Mouse (Mus musculus): ENCODE results near the gene Pdhx.

Gene Pdhx

DNA sequence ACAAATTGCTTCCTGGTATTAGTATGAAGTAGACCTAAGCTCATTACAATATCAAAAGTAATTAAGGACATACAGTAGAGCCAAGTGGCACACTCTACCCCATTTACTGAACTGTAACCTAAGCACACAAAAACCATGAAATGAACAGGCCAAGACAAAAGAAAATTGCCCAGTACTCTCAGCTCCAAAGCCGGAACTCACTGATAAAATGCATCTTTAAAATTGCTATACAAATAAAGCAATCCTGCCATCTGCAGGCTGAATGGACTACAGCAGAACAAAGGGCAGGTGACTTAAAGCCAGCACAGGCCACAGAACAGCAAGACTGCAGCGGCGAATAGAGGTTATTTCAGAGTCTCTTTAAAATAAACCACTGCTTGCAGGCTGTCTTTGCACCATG is 10.4 kb downstream of the Pdhx start:
- DNase-seq (ENCODE audit: low read depth, low spot score): peak; percentile 15

DNA sequence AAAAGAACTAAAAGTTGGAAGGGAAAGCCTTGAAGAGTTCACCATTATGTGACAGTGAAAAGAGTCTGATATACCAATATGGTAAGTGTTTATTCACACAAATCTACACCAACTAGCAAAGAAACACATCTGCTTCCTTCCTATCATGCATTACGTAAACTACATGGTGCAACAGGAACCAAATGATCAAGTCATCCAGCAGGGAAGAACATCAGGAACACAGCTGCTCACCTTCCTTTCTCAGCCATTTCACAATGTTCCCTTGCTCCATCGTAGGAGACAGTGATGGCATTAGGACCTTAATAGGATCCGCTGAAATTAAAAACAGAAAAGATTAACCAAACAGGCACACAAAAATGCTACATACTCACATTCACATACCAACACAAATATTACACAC is 15.0 kb downstream of the Pdhx start:
- DNase-seq (ENCODE audit: low read depth, low spot score): no peak

DNA sequence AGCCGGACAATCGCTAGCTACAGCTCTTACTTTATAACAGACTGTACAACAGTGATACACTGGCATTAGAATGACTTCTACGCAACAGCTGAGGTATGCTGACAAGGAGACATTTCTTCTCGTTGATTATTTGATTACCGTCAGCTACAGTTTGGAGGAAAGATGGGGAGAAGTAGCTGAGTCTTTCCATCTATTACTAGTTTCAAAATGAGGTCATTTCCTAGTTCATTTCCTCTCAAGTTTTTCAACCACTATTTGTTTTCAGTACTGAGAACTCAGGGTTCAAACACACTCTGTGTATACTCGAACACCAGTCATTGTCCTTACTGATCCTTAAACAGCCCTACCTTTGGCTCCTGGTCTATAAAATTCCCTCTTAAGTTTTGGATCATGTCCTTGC is 17.5 kb downstream of the Pdhx start:
- no peak for DNase-seq (ENCODE audit: low read depth, low spot score)

DNA sequence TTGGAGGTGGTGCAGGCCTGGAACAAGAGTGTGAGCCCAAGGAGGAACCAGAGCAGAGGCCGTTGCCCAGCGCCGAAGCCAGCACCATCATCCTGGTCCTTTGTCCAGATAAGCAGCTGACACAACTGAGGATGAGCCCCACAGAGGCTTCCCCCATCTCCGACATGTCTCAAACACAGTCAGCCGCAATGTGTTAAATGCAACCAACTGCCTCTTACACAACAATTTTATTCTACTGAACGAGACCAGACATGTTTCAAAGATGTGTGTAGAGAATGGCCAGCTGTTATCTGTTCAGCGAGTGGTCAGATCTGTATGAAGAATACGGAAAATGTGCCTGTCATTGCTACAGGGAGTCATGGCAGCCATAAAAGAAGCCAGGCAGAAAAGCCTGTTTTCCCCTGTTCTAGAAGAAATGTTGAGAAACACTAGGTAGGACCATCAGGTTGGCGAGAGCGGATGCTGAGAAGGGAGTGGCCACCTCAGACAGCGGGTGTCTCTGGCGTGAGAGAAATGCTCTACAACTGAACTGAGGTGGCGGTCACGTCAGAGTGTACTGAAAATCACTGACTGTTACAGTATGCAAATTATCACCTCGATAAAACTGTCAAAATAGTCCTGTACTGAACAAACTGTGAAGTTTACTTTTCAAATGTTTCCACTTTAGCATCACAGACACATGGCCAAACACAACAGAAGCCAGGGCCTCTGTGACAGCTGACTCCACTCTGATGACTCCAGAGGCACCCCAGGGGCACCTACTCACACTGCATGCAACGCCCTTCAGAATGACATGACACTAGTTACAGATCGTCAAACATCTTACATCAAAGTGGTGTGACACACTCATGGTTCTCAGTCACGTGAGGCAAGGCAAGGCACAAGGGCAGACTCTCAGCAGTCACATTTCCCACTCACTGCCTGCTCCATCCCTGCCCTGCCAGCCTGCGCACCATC is 21.1 kb downstream of the Pdhx start:
- DNase-seq (ENCODE audit: low read depth, low spot score): no peak

DNA sequence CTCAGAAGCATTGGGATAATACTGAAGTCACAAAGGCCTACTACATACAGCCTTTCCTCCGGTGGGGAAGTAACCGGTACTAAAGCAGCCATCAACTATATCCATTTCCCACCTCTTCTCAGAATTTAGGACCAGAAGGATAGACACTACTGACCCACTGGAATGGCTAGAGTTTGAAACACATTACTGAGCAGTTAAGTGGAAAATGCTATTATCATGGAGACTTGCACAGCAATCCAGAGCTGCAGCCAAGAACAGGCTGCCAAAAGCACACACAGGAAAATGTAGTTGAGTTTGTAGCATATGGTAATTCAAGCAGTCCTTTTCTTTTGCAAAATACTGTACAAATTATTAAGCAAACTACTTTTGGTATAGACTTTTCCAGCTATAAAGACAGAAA is 28.0 kb downstream of the Pdhx start:
- DNase-seq (ENCODE audit: low read depth, low spot score): no peak

DNA sequence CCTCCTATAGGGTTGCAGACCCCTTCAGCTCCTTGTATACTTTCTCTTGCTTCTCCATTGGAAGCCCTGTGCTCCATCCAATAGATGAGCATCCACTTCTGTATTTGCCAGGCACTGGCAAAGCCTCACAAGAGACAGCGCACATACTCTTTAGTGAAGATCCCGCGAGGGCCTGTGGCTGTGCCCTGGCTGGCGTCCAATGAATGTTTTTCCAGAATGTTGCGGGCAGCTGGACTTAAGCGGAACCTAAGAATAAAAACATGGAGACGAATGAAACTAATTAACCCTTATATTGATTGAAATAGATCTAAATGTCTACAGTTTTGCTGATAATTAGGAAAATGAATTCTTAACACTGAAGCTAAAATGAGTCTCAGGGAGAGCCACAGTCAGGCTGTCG is 32.4 kb downstream of the Pdhx start:
- no peak for DNase-seq (ENCODE audit: low read depth, low spot score)

DNA sequence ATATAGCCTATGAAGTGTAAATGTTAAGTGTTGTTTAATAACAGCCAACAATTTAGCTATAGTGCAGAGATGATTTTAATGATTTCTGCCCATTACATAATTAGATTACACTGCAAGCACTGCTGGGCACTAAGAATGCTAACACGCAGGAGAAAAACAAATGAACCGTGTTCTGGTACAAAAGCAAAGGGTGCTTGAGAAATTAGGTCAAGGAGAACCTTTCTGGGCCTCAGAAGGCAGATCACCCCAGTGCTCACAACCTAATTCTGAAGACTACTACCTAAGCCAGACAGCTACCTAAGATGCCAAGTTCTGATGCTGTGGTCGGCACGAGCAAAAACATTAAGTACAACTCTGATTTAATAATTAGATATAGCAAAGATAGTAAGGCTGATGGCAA is 35.5 kb downstream of the Pdhx start:
- DNase-seq (ENCODE audit: low read depth, low spot score): no peak

DNA sequence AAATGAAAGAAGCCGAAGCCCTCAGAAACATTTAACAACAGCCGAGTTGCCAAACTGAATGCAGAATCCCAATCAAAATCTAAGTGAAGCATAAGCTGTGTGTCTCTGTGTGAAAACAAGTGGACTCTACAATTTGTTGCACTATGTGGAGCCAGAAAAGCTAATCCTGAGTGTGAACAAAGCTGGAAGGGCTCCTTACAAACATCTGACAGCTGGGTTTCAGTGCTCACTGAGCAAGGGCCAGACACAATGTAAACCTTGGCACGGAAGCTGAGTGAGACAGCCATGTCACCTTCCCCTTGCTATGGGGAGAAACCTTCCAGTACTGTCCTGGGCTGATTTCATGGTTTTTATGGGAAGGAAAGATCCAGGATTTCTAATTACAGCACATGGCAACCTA is 50.6 kb downstream of the Pdhx start:
- DNase-seq (ENCODE audit: low read depth, low spot score): no peak

DNA sequence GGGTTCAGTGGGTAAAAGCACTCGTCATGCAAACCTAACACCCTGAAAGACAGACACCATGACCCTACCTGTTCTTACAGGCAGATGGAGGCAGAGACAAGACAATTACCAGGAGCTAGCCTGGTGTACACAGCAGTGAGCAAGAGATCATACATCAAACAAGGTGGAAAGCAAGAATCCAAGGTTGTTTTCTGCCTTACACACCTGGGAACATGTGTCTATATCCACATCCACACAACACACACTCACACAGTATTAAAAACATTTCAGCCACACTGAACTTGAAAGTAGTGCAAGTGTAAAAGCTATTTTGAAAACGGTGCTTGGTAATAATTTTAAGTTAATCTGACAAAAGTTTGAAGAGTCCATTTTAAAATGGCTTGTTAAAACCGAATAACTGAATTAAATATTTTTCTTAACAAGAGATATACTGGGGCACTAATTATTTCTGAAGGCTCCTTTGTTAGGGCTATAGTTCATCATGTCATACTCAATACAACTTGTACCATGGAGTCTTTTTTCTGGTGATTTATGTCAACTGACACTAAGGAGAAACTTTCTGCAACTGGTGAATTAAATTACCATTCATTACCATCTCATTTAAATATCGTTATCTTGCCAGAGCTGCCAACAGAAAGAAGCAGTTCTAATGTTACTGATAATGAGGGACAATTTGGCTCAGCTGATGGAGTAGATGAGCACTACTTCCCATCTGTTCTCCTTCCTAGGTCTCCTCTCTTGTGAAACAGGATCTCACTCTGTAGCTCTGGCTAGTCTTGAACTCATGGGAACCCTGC is 52.9 kb downstream of the Pdhx start:
- no peak for DNase-seq (ENCODE audit: low read depth, low spot score)

DNA sequence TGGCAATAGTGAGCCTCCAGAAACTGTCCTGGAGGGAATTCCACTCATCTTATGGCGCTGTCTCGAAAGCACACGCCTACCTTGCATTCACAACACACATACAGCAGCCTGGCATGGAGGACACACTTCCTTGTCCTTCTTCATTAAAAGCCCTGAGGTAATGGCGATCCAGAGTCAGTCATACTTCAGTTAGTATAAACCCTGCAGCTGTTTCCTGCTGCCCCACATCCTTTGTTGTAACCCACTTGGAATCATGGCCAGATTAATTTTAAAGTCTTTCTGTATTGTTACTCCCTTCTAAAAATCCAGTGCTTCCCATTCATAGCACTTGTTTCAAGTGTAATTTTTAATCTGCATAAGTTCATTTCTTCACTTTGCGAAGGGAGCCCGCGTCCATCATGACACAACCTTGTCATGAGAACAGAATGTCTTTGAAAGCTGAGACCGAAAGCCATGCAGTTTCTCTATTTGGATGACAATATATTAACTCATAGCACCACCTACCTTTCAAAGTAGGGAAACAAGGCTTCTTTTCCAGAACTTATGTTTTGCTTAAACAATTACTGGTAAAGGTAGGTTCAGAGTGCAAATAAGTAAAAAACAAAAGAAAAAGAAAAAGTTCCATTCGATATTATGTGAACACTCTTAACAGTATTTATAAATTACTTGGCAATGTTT is 54.4 kb downstream of the Pdhx start:
- no peak for DNase-seq (ENCODE audit: low read depth, low spot score)

DNA sequence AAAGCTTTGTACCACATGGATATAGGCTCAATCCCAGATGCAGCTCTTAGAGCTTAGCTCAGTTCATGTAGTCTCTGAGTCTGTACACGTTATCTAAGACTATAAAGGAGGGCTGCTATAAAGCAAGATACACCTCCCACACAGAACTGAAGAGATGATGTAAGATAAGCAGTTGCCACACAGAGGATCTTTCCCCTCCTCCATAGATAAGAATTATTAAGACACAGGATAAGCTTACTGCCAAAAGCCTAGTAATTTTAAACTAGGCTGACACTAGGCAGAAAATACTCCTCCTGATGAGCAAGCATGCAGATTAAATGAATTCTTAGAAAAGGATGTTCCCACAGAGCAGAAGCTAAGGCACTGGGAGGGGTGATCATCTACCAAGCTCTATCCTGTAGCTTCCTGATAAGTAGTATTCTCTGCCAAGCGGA is 55.9 kb downstream of the Pdhx start:
- no peak for DNase-seq (ENCODE audit: low read depth, low spot score)

DNA sequence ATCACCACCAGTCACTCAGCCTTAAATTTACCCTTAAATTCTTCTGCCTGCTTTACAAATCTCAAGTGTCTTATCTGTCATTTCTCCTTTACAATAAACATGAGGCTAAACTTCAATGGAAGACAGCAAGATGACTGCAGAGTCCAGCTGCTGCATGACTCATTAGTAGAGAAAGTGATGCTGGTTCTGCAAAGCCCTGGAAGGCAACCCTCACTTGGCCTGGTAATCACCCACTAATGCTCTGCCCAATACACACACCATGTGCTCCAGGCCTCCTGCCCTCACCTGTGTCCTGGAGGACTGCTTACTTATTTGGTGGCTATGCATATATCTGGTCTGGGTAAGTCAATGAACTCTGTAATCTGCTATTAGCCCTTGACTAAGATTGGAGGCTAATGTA is 57.2 kb downstream of the Pdhx start:
- DNase-seq (ENCODE audit: low read depth, low spot score): no peak

DNA sequence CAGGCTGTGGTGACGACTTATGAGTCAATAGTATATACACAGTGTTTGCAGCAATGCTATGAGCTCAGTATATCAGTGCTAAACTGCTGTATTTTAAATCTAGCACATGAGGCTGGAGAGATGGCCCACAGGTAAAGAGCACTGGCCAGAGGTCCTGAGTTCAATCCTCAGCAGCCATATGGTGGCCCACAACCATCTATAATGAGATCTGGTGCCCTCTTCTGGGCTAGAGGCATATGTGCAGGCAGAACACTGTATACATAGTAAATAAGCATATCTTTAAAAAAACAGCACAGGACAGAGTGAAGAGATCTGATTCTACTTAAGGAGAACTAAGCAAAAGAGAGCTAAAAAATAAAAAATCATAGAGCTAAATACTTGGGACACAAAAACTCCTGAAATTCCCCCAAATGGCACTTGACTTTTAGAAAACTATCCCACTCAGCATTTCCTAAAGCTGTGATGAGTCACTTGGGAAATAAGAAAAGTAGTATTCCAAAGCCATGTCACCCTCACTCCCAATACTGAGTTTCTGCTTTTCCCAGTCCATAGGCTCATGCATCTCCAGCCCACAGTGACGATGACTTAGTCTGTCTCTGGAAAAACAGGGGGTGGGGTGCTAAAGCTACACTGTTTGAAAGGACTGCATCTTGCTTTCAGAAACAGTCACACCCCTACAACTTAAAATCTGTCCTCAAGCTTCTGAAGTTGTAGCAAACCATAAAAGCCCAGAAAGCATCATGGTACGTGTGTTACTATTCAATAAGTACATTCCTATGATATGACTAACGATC is 60.3 kb downstream of the Pdhx start:
- no peak for DNase-seq (ENCODE audit: low read depth, low spot score)

DNA sequence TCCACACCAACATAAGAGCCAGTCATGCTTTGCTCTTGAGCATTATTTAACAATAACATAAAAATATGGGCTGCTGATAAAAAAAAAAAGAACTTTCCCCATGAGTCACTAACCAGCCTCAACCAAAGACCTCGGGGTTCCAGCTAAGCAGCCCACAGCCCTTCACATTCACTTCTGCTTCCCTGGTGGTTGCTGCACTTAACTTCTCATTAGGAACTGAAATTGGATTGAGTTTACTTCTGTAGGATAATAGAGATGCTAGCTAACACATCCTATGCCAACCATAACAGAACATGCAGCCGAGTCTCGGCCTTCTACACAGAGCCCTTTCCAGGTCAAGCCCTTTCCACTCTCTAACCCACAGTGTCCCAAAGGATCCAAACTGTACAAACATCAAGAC is 65.1 kb downstream of the Pdhx start:
- DNase-seq (ENCODE audit: low read depth, low spot score): no peak

DNA sequence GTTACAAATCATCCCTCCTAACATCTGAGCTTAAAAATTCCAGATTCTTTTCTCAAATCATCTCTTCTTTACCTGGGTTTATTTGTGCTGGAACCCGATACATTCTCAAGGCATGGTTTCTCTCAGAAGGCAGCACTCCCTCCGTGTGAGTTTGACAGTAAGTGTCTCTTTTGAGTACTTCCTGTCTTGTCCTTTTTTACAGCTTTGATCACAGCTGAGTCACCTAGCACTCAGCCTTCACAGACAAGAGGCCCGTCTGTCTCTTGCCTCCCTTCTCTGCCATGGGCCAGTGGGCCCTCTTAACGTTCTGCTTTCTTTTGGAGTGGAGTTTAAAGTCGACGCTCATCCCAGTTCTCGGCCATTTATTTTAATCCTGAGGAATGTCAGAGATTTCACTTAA is 68.7 kb downstream of the Pdhx start:
- DNase-seq (ENCODE audit: low read depth, low spot score): no peak

DNA sequence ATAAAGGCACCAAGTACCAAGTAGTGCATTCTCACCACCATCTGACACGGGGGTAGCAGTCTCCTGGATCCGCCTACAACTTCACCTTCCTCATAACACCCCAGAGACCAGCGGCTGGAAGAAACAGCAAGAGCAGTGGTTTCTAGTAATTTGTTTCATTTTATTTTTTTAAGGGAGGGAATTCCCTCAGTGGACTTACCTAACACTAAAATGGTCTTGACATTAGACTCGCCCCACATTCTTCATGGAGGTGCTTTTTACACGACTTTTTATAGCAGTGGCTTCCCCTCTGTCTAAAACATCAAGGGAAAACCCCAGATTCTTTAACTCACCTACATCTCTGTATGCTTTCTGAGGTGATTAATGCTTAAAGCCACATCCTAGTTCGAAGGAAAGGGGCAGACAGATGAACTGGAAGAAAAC is 74.1 kb downstream of the Pdhx start:
- no peak for DNase-seq (ENCODE audit: low read depth, low spot score)

DNA sequence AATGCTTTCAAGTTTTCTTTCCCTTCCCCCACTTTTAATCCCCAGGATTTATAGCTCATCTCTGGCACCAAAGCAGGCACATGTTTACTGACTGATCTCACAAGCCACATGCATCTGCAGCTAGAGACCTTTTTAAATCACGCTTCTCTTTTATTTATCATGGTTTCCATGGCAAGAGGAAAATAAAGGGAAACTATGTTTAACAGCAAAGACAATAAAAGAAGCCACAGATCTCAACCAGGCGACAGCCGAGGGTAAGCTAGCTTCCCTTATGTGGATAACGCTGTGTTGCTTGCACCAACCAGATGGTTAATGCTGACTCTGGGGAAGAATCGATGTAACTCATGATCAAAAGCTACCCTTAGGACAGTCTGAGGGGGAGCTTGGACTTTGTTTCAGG is 75.0 kb downstream of the Pdhx start:
- DNase-seq (ENCODE audit: low read depth, low spot score): no peak

DNA sequence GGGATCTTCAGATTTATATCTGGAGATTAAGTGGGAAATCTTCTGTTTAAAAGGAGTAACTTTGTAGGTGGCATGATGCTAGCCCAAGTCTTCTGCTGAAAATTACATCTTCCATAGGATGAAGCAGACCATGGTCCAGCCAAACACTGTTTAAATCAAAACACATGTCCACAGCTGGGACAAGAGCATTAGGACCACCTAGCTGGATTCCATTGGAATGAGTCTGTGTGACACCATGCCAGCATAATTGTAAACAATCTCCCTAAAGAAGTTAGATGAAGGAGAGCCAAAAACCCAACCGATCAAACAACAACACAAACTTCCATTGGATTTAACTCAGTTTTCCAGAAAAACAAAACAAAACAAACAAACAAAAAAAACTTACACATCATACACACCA is 75.4 kb downstream of the Pdhx start:
- no peak for DNase-seq (ENCODE audit: low read depth, low spot score)

DNA sequence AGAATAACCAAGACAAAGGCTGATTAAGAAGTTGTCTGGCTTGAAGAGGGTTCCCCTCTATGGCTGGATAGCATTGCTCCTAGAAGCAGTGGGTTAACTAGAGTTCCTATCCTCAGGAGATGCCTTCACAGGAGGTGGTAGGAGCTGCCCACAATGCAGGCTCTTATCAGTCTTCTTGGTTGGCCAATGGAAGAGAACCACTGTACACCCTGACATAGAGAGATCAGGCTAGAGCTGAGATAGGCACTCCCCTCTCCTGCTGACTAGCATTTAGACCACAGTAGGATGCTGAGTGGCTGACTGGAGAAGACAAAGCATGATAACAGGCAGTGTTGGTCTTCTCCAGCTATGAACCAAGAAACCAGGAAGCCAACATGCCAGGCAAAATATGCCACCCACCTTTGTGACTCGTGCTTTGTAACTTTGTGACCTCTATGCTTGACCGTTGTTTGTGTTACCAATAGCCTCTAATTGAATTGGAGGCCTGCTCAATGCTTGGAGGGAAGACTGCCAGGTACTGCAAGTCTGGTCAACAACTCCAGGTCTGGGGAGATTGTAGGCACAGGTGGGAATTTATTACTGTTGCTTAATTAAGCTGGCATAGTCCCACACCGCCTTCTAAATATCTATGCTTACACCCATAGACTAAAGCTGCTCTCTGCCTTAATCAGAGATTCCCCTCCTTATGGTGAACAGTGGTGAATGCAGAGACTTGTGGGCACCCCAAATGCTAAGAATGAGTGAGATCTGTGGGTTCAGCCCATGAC is 79.3 kb downstream of the Pdhx start:
- no peak for DNase-seq (ENCODE audit: low read depth, low spot score)

DNA sequence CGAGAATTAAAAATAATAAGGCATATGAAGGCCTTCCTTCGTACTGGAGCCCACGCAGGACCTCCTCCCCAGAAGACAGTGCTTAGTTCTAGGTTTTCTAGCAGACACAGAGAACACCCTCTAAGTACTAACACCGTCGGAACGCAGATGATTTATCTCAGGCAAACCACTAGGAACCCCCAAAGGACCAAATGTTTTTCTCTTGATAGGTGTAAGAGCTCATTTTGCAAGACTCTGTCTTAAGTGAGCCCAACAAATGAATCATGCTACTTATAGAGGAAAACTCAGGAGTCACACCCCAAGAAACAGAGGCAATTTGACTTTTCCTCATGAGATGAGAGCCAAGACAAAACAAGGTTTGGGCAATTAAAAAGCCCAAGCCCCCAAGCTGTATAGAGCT is 80.9 kb downstream of the Pdhx start:
- DNase-seq (ENCODE audit: low read depth, low spot score): no peak

DNA sequence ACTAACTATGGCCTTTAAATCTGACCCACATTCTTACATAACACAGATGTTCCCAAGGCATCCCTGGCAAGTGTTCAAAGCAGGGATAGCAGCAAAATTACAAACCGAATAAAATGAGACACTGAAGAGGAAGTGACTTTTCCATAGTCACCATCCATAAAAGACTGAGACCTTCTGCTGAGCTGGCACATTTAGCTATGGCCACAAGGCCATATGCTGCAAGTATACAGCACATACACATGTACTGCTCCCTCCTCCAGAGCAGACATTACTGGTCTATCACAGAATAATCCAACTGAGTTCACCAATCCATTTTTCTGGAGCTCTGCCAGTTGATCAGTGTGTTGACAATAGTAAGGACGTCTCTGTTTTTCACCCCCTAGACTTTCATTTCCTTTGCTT is 83.0 kb downstream of the Pdhx start:
- peak; percentile 74 for DNase-seq (ENCODE audit: low read depth, low spot score)
